Mouse (Mus musculus) hindbrain, embryonic 11.5 days (tissue): ENCODE results near the gene Zrsr2. TPM values are rescaled to one million over a fixed set of nuclear protein-coding genes. Genes with fewer than 3 reads are reported as not detected.

Source experiments
- ATAC-seq: fragments of 200-750 bp; cut with Nextera tagmentation; 2 replicates; pipeline ENCODE4 v1.8.0; 2017; ENCODE audit warnings: mild to moderate bottlenecking, moderate TSS enrichment, moderate library complexity; ENCODE audit not compliant: low FRiP score
- DNase-seq: peaks from one replicate; pipeline ENCODE4 v3.0.0-alpha.2; 2015; ENCODE audit warnings: low spot score
- H3K27ac ChIP-seq: fragments of 300-500 bp; sonication (generic); 2 replicates; pipeline ENCODE4 v1.5.1; 2014; ENCODE audit warnings: mild to moderate bottlenecking, low read depth, low read length
- H3K27me3 ChIP-seq: fragments of 300-500 bp; sonication (generic); 2 replicates; pipeline ENCODE4 v1.6.1; 2014; ENCODE audit warnings: mild to moderate bottlenecking, low read length, moderate library complexity, mixed read lengths; ENCODE audit not compliant: control insufficient read depth, insufficient read depth
- H3K36me3 ChIP-seq: fragments of 300-500 bp; sonication (generic); 2 replicates; pipeline ENCODE4 v1.6.1; 2014; ENCODE audit warnings: mild to moderate bottlenecking, low read length, moderate library complexity, mixed read lengths; ENCODE audit not compliant: control insufficient read depth, insufficient read depth
- H3K4me1 ChIP-seq: fragments of 300-500 bp; sonication (generic); replicated peaks from 2 replicates; pipeline ENCODE4 v1.6.1; 2014; ENCODE audit warnings: low read length, mixed read lengths; ENCODE audit not compliant: control insufficient read depth, insufficient read depth
- H3K4me2 ChIP-seq: fragments of 300-500 bp; sonication (generic); replicated peaks from 2 replicates; pipeline ENCODE4 v1.6.1; 2014; ENCODE audit warnings: mild to moderate bottlenecking, low read depth, low read length
- H3K4me3 ChIP-seq: fragments of 300-500 bp; sonication (generic); 2 replicates; pipeline ENCODE4 v1.5.1; 2014; ENCODE audit warnings: low read depth, low read length
- H3K9ac ChIP-seq: fragments of 300-500 bp; sonication (generic); 2 replicates; pipeline ENCODE4 v1.6.1; 2014; ENCODE audit warnings: low read depth, low read length
- H3K9me3 ChIP-seq: fragments of 300-500 bp; sonication (generic); 2 replicates; pipeline ENCODE4 v1.6.1; 2016; ENCODE audit warnings: low read length; ENCODE audit not compliant: control insufficient read depth
- WGBS: fragments of 180-500 bp; shearing (Covaris S2); extraction: QIAGEN DNeasy Blood & Tissue Kit; methylation state at CpG from one replicate; pipeline ENCODE4 v1.1.7; 2014; 5-methylcytosine and 5-hydroxymethylcytosine counted together
- polyA plus RNA-seq: library from polyadenylated mRNA; unstranded; fragments of >200 nt; fragmentation: Nextera tagmentation; extraction: Ambion mirVana; gene quantifications from 2 replicates; pipeline ENCODE4 v1.2.1, GENCODE M21; 2014

Gene Zrsr2
- 56.8 and 64.1 TPM in 2 replicates for polyA plus RNA-seq

DNA sequence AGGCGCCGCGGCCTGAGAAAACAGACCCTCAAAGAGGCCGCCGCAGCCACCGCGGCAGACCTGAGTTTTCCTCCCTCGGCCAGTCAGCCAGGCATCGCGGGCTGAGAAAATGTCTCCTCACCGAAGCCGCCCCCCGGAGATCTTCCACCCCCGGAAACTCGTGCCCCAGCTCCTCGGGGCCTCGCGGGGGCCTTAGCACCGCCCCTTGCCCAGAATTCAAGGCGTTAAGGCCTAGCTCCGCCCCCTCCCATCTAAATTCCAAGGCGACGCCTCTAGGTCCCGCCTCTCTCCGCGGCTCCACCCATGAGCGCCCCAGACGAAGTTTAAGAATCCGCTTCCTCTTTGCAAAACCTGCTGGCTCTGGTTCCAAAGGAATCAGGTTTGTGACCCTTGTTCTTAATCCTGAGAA lies at the start of gene Zrsr2:
Gene Zrsr2, minus strand, starts transcription at position 195 of the 409 bp plus-strand sequence.
- no peaks in the 10 kb centered on the region for H3K36me3 ChIP-seq
- peak within 1 kb of the TSS; percentile 44 for H3K4me2 ChIP-seq
- 17% methylated on average over 26 of the region's 29 CpGs for WGBS
- DNase-seq (peak; percentile 88), ATAC-seq (peak; percentile 96)
- H3K9me3 ChIP-seq, result no peaks in the 10 kb centered on the region
- H3K4me3 ChIP-seq, result peak within 1 kb of the TSS; percentile 64
- peak within 1 kb of the TSS; percentile 72 for H3K9ac ChIP-seq
- H3K27me3 ChIP-seq, result no peaks in the 10 kb centered on the region
- no peaks in the 10 kb centered on the region for H3K4me1 ChIP-seq
- peak within 1 kb of the TSS; percentile 94 for H3K27ac ChIP-seq

DNA sequence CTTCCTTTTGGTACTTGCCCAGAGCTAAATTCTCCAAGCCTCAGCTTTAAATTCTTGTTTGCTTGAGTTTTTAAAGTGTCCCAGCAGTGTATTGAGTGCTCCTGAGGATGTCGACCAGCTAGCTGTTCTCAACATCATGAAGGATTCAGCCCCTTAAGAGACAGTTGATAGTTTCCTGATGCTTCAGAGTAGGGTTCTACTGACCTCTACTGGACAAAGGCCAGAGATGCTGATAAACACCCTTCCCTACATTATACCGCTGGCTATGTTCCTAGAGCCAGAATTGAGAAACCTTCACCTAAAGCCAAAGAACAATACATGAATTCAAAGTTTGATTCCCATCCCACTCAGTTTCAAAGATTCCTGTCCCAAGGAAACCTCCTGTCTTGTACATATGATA lies 46.3 kb upstream of the Zrsr2 start:
- Histone ChIP-seq H3K4me1 (no peaks in the 10 kb centered on the region), H3K36me3 (no peaks in the 10 kb centered on the region), H3K9ac (no peak overlapping the region), H3K4me3 (no peak overlapping the region), H3K27me3 (no peaks in the 10 kb centered on the region; the same call in 1 of the 2 replicates), H3K4me2 (no peak overlapping the region), H3K27ac (no peak overlapping the region), H3K9me3 (no peaks in the 10 kb centered on the region)
- DNase-seq (peak; percentile 43), ATAC-seq (peak; percentile 40; the same call in 1 of the 2 replicates)
- WGBS, result 38% methylated on average over 2 of the region's 2 CpGs

DNA sequence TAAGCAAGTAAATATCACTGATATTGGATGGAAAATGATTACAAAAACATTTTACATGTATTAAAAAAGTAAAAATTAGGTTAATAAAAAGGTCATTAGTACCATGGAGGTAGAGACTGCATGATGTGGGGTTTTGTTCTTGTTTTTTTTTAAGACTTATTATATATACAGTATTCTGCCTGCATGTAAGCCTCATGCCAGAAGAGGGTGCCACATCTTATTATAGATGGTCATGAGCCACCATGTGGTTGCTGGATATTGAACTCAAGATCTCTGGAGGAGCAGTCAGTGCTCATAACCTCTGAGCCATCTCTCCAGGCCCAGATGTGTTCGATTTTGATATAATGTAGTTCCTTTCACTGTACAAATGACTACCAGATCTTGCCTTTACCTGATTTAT lies 41.4 kb upstream of the Zrsr2 start:
- DNase-seq (no peak), ATAC-seq (no peak)
- no peak overlapping the region for H3K9ac ChIP-seq
- no peaks in the 10 kb centered on the region for H3K9me3 ChIP-seq
- H3K27ac ChIP-seq, result no peak overlapping the region
- H3K36me3 ChIP-seq, result no peaks in the 10 kb centered on the region
- no peak overlapping the region for H3K4me2 ChIP-seq
- 87% methylated on average over 1 of the region's 1 CpGs for WGBS
- no peak overlapping the region for H3K4me3 ChIP-seq
- peaks cover 2% of the 10 kb centered on the region; the same call in 1 of the 2 replicates for H3K27me3 ChIP-seq
- no peaks in the 10 kb centered on the region for H3K4me1 ChIP-seq

DNA sequence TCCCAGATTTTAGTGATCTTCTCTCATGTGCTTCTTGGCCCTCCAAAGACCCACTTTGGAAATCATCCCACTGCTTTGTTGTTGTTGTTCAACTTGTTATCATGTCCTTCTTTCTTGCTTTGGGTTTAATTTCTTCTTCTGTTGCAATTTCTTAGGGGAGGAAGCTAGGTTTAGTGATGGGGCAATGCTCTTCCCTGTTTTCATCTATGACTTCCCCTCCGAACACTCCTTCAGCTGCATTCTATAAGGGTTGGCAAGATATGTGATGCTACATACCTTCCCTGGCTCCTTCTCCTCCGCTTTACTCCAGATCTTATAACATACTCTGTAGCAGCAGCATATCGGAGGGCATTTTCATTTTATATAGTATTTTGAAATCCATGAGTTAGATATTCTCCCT lies 38.3 kb upstream of the Zrsr2 start:
- no peak overlapping the region for H3K9ac ChIP-seq
- DNase-seq (no peak), ATAC-seq (no peak)
- H3K27me3 ChIP-seq, result peaks cover 2% of the 10 kb centered on the region; the same call in 1 of the 2 replicates
- H3K9me3 ChIP-seq, result no peaks in the 10 kb centered on the region
- H3K36me3 ChIP-seq, result no peaks in the 10 kb centered on the region
- H3K4me3 ChIP-seq, result no peak overlapping the region
- 87% methylated on average over 3 of the region's 3 CpGs for WGBS
- no peaks in the 10 kb centered on the region for H3K4me1 ChIP-seq
- H3K4me2 ChIP-seq, result no peak overlapping the region
- H3K27ac ChIP-seq, result no peak overlapping the region

DNA sequence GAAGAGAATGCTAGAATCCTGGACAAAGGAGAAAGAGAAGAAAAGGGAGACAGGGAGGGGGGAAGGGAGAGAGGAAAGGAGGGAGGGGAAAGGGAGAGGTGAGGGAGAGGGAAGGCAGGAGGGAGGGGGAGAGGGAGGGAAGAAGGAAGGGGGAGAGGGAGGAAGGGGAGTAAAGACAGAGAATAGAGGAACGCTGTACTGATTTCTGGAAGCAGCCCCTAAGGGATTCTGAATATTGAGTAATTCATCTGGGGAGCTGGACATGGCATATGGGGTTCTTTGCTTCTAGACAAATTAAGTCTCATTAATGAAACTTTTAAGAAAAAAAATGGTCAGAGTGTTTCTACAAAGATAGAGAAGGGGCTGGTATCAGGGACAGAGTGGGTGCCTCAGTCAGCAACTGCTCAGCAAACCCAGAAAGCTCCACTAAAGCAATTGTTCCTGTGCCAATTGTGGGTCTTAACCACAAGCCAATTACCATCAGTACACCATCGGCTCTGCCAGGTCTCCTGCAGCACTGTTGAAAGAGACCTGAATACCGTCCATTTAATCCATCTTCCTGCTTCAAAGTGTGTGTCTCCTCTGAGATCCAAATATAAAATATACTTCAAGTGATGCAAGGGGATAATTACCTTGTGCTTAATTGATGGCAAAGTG lies 29.4 kb upstream of the Zrsr2 start:
- WGBS, result 71% methylated on average over 3 of the region's 3 CpGs
- Histone ChIP-seq H3K27me3 (peaks cover 2% of the 10 kb centered on the region; the same call in 1 of the 2 replicates), H3K4me3 (no peak overlapping the region), H3K9ac (no peak overlapping the region), H3K9me3 (no peaks in the 10 kb centered on the region), H3K4me1 (no peaks in the 10 kb centered on the region), H3K27ac (no peak overlapping the region), H3K36me3 (no peaks in the 10 kb centered on the region), H3K4me2 (no peak overlapping the region)
- ATAC-seq (no peak), DNase-seq (no peak)

DNA sequence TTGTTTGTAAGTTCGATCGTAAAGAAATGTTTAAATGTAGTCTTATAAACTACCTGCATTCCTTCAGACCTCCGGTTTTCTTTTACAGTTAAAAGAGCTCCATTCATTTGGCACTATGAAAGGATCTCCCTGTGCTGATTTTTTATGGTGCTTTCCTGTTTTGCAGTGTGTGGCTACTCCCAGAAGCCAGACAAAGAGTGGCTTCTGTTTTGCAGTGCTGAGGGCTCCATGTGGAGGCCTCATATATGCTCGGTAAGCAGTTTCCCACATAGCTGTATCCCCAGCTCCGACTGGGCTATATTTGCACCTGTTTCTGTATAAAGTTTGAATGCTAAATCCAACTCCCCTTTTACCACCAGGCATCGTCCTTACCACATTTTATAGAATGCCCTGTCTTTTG lies 23.7 kb upstream of the Zrsr2 start:
- Histone ChIP-seq H3K9me3 (no peaks in the 10 kb centered on the region), H3K9ac (no peak overlapping the region), H3K4me3 (no peak overlapping the region), H3K27ac (no peak overlapping the region), H3K4me1 (no peaks in the 10 kb centered on the region), H3K4me2 (no peak overlapping the region), H3K27me3 (peaks cover 2% of the 10 kb centered on the region; the same call in 1 of the 2 replicates), H3K36me3 (no peaks in the 10 kb centered on the region)
- 81% methylated on average over 6 of the region's 6 CpGs for WGBS
- no peak for DNase-seq
- no peak for ATAC-seq

DNA sequence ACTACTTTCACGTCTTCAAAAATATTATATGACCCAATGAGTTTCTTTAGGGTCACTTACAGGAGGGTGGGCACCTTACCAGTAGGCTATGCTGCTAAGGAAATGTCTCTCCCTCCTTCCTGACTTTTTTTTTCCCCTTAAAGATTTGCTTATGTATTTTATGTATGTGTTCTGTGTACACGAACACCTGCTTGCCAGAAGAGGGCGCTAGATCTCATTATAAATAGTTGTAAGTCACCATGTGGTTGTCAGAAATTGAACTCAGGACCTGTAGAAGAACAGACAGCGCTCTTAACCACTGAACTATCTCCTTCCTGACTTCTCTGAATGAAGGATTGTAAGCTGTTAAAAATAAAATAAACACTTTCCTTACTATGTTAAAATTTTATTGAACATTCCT lies 23.0 kb upstream of the Zrsr2 start:
- DNase-seq (no peak), ATAC-seq (no peak)
- Histone ChIP-seq H3K4me1 (no peaks in the 10 kb centered on the region), H3K36me3 (no peaks in the 10 kb centered on the region), H3K4me2 (no peak overlapping the region), H3K4me3 (no peak overlapping the region), H3K9ac (no peak overlapping the region), H3K27me3 (no peaks in the 10 kb centered on the region), H3K27ac (no peak overlapping the region), H3K9me3 (no peaks in the 10 kb centered on the region)
- 57% methylated on average over 4 of the region's 4 CpGs for WGBS

DNA sequence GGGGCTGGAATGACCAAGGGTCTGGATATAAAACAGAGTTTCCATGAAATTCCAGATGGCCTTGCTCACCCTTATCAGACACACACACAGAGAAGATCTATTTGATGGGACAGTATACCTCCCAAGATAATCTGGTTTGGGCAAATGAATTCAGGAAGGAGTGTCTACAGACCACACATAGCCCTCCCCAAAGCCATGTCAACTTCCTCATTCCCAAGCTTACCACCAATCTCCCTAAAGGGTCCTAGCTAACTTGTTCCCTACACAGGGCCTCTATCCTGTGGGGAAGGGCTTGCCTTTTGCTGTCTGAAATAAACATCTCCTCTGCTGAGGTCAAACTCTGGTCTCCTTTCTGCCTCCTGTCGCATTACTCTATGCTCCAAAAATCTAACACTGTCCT lies 22.6 kb upstream of the Zrsr2 start:
- Histone ChIP-seq H3K4me2 (no peak overlapping the region), H3K36me3 (no peaks in the 10 kb centered on the region), H3K27me3 (0 out of 2 replicates have a peak, but pooled peaks cover 2% of the 10 kb centered on the region), H3K9me3 (no peaks in the 10 kb centered on the region), H3K4me3 (no peak overlapping the region), H3K9ac (no peak overlapping the region), H3K4me1 (no peaks in the 10 kb centered on the region), H3K27ac (no peak overlapping the region)
- 96% methylated on average over 1 of the region's 1 CpGs for WGBS
- DNase-seq (no peak), ATAC-seq (no peak)

DNA sequence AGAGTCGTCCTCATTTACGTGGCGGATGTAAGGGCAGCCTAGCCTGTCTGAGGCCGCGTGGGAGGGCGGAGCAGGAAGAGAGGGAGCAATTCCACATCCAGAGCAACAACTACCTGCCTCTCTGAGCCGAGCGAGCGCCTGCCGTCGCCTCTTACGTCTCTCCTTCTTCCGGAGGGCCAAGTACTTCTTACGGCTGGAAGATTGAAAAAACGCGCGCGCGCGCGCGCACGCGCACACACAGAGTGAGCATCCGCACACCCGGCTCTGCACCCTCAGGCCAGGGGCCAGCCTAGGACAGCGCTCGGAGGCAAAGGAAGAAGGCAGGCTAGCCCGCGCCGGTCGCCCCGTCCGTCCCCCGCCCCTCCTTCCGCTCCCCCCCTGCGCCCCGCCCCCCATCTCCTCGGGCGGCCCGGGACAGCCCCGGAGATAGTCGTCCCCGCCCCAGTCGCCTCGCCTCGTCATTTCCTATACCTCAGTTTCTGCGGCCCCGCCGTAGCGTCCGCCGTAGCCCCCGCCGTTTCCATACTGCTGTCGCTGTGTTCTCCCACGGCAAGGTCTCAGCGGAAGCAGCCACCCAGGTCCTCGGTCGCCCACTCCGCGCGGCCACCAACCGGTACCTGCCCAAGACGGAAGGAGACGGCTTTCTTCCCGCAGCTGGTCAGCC lies 526 bp downstream of the Zrsr2 start:
- Histone ChIP-seq H3K9ac (peak overlapping the region; percentile 72), H3K27me3 (no peaks in the 10 kb centered on the region), H3K27ac (peak overlapping the region; percentile 94), H3K4me3 (peak overlapping the region; percentile 64), H3K4me2 (peak overlapping the region; percentile 44), H3K4me1 (no peaks in the 10 kb centered on the region), H3K9me3 (no peaks in the 10 kb centered on the region), H3K36me3 (no peaks in the 10 kb centered on the region)
- WGBS, result 23% methylated on average over 16 of the region's 67 CpGs
- peak; percentile 96 for ATAC-seq
- peak; percentile 75 for DNase-seq
